Mouse (Mus musculus): ENCODE results near the gene Tor4a. TPM values are rescaled to one million over a fixed set of nuclear protein-coding genes. Genes with fewer than 3 reads are reported as not detected.
A peak's percentile ranks its signal among the peaks of the same experiment; 100 is the strongest.

Tor4a gene
- polyA plus RNA-seq, 1 experiment from 2014 or later = 1.3 TPM

DNA sequence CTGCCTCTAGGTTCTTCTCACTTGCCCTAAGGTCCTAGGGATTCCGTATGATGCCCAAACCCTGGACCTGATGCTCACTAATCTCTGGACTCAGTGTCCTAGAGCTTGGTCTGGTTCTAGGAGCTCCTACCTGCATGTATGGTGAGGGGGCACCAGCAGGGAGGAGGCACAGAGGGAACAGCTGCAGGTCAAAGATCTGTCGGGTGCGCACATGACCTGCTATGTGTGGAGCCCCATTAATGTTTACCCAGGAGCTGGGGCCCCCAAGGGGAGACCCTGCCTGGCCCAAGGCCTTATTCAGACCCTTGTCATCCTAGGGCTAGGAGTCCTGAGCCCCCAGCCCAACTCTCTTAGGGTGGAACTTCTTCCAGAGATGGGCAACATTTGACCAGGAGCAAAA, 37.4 kb upstream of the Tor4a start, which contains the start of gene Slc34a3:
TSS of gene Slc34a3 (minus strand) at position 315 of the 400 bp plus-strand sequence.
- no peaks in the 10 kb centered on the region for H3K36me3 ChIP-seq (replicated peaks)
- 88% methylated on average over 3 of the region's 3 CpGs for WGBS

DNA sequence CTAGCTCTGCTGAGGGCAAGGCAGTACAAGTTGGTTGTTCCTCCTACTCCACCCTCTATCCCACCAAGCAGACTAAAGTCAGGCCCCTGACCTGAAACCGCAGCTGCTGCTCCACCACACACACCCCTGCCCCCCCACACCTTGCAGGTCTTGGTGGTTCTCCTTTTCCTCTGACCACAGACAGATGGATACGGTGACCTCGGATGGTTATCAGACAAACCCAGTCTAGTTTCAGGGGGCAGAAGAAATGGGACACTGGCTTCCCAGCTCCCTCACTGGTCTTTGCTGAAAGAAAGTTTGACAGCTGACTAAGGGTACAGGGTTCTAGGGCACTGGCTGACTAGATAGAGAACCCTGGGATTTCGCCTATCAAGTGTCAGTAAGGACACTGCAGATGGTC, 36.7 kb upstream of the Tor4a start:
- peaks cover 8% of the 10 kb centered on the region for H3K4me1 ChIP-seq
- no peak for DNase-seq (ENCODE audit: extremely low spot score, low spot score)
- H3K9me3 ChIP-seq = no peaks in the 10 kb centered on the region
- H3K36me3 ChIP-seq (replicated peaks) = no peaks in the 10 kb centered on the region
- 85% methylated on average over 4 of the region's 4 CpGs for WGBS
- H3K27ac ChIP-seq = no peak overlapping the region
- no peak overlapping the region for H3K4me3 ChIP-seq
- H3K27me3 ChIP-seq (ENCODE audit: poor library complexity, severe bottlenecking) = peaks cover 21% of the 10 kb centered on the region

More for the DNA sequence above, 37.4 kb upstream of the Tor4a start, which contains the start of gene Slc34a3:
- no peak for DNase-seq (ENCODE audit: extremely low spot score, low spot score)
- H3K4me1 ChIP-seq = peaks cover 2% of the 10 kb centered on the region
- peaks cover 23% of the 10 kb centered on the region for H3K27me3 ChIP-seq (ENCODE audit: poor library complexity, severe bottlenecking)
- H3K9me3 ChIP-seq = no peaks in the 10 kb centered on the region
- H3K27ac ChIP-seq = no peak within 1 kb of the TSS
- no peak within 1 kb of the TSS for H3K4me3 ChIP-seq

DNA sequence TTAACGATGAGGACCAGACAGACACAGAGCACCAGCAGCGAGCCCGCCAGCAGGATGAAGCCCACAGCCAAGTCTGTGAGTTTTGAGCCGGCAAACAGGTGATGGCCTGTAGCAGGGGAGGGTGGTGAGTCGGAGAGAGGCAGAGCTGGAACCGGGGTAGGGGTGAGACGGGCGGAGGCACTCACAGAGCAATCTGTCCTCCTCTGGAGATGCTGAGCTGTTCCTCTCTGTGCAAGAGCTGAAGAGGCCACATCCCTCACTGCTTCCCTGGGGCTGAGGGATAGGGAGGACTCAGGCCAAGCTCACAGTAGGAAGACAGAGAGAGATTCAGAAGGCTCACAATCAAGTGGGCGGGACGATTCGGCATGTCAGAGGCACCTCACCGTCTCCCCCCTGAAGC, 34.4 kb upstream of the Tor4a start:
- Histone ChIP-seq H3K9me3 (no peaks in the 10 kb centered on the region), H3K4me3 (no peak overlapping the region), H3K27ac (no peak overlapping the region), H3K4me1 (peaks cover 17% of the 10 kb centered on the region), H3K27me3 (ENCODE audit: poor library complexity, severe bottlenecking) (peaks cover 16% of the 10 kb centered on the region), H3K36me3 (replicated peaks) (no peaks in the 10 kb centered on the region)
- no peak for DNase-seq (ENCODE audit: extremely low spot score, low spot score)
- WGBS = 63% methylated on average over 12 of the region's 12 CpGs

DNA sequence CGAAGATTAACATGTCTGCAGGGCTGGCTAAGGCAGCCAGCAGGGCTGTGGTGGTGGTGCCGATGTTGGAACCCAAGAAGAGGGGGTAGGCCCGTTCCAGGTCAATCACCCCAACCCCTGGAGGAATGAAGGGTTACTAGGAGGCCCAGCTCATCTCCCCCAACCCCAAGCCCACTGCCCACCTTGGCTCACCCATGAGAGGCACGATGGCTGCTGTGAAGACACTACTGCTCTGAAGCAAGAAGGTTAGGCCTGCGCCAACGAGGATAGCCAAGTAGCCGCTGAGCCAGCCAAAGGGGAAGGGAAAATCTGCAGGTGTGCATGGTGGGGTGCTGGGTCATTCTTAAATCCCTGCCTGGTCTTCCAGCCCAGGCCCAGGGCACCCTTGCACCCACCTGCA, 33.9 kb upstream of the Tor4a start:
- no peaks in the 10 kb centered on the region for H3K36me3 ChIP-seq (replicated peaks)
- peaks cover 14% of the 10 kb centered on the region for H3K27me3 ChIP-seq (ENCODE audit: poor library complexity, severe bottlenecking)
- H3K27ac ChIP-seq = no peak overlapping the region
- DNase-seq (ENCODE audit: extremely low spot score, low spot score) = no peak
- 89% methylated on average over 7 of the region's 7 CpGs for WGBS
- peaks cover 21% of the 10 kb centered on the region for H3K4me1 ChIP-seq
- H3K9me3 ChIP-seq = no peaks in the 10 kb centered on the region
- no peak overlapping the region for H3K4me3 ChIP-seq

DNA sequence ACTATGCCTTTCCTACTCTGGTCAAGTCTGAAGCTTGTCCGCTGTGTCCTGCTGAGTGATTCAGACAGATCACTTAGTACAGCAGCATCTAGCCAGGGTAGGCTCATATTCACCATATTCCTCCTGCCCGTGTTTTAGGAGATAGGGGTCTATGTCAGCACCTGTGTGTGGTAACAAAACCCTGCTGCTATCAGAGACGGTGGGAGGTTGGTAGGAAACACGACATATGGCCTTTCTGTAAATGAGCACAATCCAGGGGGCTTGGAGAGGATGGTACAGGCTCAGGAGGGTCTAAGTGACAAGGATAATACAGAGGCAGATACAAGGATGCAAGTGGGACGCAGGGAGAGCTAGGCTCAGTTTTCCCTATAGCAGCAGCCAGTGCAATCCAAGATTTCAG, 32.9 kb upstream of the Tor4a start:
- H3K27me3 ChIP-seq (ENCODE audit: poor library complexity, severe bottlenecking) = peaks cover 14% of the 10 kb centered on the region
- H3K4me3 ChIP-seq = no peak overlapping the region
- H3K36me3 ChIP-seq (replicated peaks) = no peaks in the 10 kb centered on the region
- DNase-seq (ENCODE audit: extremely low spot score, low spot score) = no peak
- no peaks in the 10 kb centered on the region for H3K9me3 ChIP-seq
- WGBS = 85% methylated on average over 5 of the region's 5 CpGs
- peaks cover 26% of the 10 kb centered on the region for H3K4me1 ChIP-seq
- H3K27ac ChIP-seq = no peak overlapping the region

DNA sequence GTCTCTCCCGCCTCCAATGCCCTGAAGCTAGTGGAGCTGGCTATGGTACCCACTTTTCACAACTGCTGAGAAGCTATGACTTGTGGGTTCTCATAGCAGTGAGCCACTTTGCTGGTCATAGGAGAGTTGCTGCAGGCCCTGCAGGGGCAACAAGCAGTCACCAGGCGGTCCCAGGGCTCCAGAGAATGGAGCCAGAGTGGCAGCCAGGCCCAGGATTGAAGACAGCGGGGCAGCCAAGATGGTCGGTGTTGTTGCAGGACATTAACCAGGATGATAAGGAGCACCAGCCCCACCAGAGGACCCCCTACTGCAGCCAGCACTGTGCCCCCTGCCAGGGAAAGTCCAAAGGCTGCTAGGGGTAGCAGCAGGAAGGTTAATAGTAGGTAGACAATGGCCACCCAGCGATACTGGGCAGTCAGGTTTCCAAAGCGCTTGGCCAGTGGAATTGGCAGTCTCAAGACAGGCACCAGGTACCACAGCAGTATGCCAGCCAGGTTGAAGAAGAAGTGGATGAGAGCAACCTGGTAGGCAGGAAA, 32.4 kb upstream of the Tor4a start:
- 66% methylated on average over 6 of the region's 6 CpGs for WGBS

DNA sequence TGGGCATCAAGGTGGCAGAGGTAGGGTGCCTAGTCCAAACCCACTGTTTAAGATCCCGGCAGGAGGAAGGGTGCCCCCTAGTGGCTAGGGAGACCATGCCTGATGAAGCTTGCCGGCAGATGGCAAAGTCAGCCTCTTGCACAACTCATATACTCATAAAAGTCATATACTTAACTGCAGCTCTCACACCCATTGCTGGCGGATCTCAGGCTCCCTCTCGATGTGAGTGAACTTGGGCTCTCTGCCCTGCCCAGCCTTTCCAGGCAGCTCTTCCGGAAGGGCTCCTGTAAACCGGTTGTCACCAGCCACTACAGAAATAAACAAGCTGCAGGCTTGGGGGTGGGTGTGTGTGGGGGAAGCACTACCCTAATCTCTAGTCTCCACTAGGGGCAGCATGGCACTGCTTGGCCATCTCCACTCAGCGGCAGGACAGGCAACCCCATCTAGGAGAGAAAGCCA, 31.8 kb upstream of the Tor4a start:
- H3K4me3 ChIP-seq = peak overlapping the region; percentile 38
- H3K36me3 ChIP-seq (replicated peaks) = peaks cover 3% of the 10 kb centered on the region
- 0% methylated on average over 7 of the region's 7 CpGs for WGBS
- H3K27me3 ChIP-seq (ENCODE audit: poor library complexity, severe bottlenecking) = peaks cover 14% of the 10 kb centered on the region
- H3K4me1 ChIP-seq = peaks cover 30% of the 10 kb centered on the region
- peak; percentile 81 for DNase-seq (ENCODE audit: extremely low spot score, low spot score)
- H3K9me3 ChIP-seq = no peaks in the 10 kb centered on the region
- H3K27ac ChIP-seq = peak overlapping the region; percentile 80

More for the DNA sequence above, 32.4 kb upstream of the Tor4a start:
- peak overlapping the region; percentile 38 for H3K4me3 ChIP-seq
- DNase-seq (ENCODE audit: extremely low spot score, low spot score) = no peak
- peak overlapping the region; percentile 80 for H3K27ac ChIP-seq
- H3K9me3 ChIP-seq = no peaks in the 10 kb centered on the region
- H3K36me3 ChIP-seq (replicated peaks) = no peaks in the 10 kb centered on the region
- peaks cover 26% of the 10 kb centered on the region for H3K4me1 ChIP-seq
- peaks cover 14% of the 10 kb centered on the region for H3K27me3 ChIP-seq (ENCODE audit: poor library complexity, severe bottlenecking)

DNA sequence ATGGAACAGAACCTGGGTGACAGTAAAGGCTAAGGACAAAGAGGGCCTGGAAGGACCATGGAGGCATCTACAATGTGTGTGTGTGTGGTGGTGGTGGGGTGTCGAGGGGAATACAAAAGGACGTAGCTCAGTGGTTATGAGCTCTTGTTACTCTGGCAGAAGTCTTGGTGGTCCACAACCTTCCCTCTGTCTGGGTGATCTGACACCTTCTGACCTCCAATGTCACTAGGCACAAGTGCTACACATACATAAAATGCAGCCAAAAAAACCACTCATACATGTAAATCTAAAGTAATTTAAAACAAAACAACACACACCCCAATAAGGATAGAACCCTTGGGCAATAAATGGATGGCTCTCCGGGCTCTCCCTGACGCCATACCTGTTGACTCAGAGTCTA, 30.7 kb upstream of the Tor4a start:
- peaks cover 14% of the 10 kb centered on the region for H3K27me3 ChIP-seq (ENCODE audit: poor library complexity, severe bottlenecking)
- H3K27ac ChIP-seq = 0 out of 2 replicates have a peak overlapping the region, but pooled peaks have one; percentile 32
- no peaks in the 10 kb centered on the region for H3K9me3 ChIP-seq
- H3K4me1 ChIP-seq = peaks cover 37% of the 10 kb centered on the region
- H3K4me3 ChIP-seq = no peak overlapping the region
- 94% methylated on average over 4 of the region's 4 CpGs for WGBS
- no peak for DNase-seq (ENCODE audit: extremely low spot score, low spot score)
- H3K36me3 ChIP-seq (replicated peaks) = peaks cover 13% of the 10 kb centered on the region

DNA sequence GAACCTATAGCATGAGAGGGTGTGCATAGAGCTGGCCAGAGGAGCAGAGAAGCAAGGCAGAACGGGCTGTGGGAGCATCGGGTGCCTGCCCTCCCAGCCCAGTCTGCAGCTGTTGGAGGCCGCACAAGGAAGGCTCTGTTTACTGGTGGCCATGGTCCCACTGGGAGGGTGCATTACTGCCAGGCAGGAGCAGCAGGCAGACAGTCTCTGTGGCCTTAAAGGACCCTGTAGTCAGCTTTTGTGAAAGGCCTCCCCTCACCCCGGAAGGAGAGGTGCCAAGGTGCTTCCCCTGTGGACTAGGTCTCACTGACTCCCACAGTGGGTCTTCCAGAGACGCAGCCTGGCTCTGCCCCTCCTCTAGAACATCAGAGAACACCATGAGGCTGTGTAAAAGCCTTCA, 30.2 kb upstream of the Tor4a start:
- Histone ChIP-seq H3K27me3 (ENCODE audit: poor library complexity, severe bottlenecking) (peaks cover 14% of the 10 kb centered on the region), H3K27ac (peak overlapping the region; percentile 32; the same call in 1 of the 2 replicates), H3K36me3 (replicated peaks) (peaks cover 18% of the 10 kb centered on the region), H3K4me3 (no peak overlapping the region), H3K4me1 (peaks cover 38% of the 10 kb centered on the region), H3K9me3 (no peaks in the 10 kb centered on the region)
- no peak for DNase-seq (ENCODE audit: extremely low spot score, low spot score)
- WGBS = 86% methylated on average over 5 of the region's 5 CpGs

DNA sequence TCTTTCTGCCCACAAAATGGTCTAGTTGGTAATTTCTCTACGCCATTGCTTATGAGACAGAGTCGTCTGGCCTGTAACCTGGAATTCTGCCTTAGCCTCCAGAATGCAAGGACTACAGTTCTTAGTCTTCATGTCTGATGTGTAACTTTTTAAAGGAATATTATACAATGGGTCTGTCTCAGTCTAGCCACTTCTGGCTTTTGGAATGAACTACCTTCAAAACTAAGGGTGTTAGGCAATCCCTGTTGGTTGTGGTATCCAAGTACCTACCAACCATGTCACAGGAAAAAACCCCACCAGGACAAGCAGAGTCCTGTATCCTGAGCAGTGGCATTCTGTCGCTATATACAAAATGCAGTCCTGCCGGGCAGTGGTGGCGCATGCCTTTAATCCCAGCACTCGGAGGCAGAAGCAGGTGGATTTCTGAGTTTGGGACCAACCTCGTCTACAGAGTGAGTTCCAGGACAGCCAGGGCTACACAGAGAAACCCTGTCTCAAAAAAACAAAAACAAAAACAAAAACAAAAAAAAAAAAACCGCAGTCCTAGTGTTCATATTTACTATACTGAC, 29.2 kb upstream of the Tor4a start:
- no peak for DNase-seq (ENCODE audit: extremely low spot score, low spot score)
- Histone ChIP-seq H3K27me3 (ENCODE audit: poor library complexity, severe bottlenecking) (peaks cover 8% of the 10 kb centered on the region), H3K4me3 (peak overlapping the region; percentile 87), H3K27ac (peak overlapping the region; percentile 97), H3K36me3 (replicated peaks) (peaks cover 27% of the 10 kb centered on the region), H3K9me3 (no peaks in the 10 kb centered on the region), H3K4me1 (peaks cover 40% of the 10 kb centered on the region)
- 81% methylated on average over 8 of the region's 8 CpGs for WGBS

DNA sequence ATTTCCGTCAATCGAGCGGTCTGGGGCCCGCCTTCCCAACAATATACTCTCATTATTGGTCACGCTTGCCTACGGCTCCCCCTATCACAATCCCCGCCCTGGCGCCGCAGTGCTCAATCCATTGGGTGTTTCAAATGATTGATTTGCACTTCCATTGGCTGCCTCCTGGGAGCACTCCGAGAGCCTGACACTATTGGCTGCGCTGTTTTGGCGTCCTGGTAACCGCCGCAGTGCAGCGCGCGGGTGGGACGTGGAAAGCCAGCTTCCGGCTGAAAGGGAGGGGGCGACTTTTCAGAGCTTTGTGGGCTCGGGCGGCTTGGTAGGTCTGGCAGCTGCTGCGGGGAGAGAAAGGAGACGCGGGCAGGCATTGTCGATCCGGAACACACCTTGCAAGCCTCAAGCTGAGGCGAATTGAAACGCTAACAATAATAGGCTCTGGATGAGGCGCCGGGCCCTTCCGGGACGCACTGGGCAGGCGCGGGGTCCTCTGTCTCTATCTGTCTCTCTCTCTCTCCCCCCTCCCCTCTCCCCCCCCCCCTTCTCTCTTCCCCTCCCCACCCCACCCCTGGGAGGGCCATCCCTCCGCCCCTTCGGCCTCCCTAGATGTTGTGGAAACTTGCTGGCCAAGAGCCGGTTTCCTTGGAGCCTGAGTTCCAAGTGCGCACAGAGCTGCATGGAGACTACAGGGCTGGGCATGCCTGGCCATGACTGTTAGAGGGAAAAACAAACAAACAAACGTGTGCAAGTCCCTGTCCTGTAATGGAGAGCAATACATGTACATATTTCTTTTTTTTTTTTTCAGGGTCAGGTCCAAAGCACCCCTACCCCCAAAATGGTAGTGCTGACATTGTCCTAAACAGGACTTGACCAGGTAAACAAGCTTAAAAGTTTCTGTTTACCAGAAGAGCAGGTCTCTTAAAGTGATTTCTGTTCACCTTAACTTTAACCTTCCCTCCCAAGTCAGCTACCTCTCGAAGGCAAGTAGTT, 28.4 kb upstream of the Tor4a start:
- H3K4me3 ChIP-seq = peak overlapping the region; percentile 87
- WGBS = 2% methylated on average over 41 of the region's 41 CpGs
- peaks cover 27% of the 10 kb centered on the region for H3K36me3 ChIP-seq (replicated peaks)
- peaks cover 40% of the 10 kb centered on the region for H3K4me1 ChIP-seq
- peak; percentile 98 for DNase-seq (ENCODE audit: extremely low spot score, low spot score)
- H3K27me3 ChIP-seq (ENCODE audit: poor library complexity, severe bottlenecking) = 0 out of 2 replicates have a peak, but pooled peaks cover under 1% of the 10 kb centered on the region
- peak overlapping the region; percentile 97 for H3K27ac ChIP-seq
- H3K9me3 ChIP-seq = no peaks in the 10 kb centered on the region

DNA sequence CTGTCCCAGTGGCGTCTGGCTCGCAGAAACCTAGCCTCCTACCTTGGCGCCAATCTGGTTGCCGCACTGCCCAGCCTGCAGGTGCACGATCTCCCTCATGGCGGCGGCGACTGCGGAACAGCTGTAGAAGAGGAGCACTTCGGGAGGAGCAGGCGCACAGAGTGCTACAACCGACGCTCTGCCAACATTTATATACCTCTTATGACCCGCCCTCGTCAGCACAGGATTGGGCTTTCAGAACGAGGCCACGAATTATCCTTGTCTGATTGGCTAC, 27.7 kb upstream of the Tor4a start, which contains the start of gene Tubb4b:
TSS of gene Tubb4b (minus strand) at position 211 of the 274 bp plus-strand sequence.
- H3K27me3 ChIP-seq (ENCODE audit: poor library complexity, severe bottlenecking) = no peaks in the 10 kb centered on the region
- H3K9me3 ChIP-seq = no peaks in the 10 kb centered on the region
- peak within 1 kb of the TSS; percentile 97 for H3K27ac ChIP-seq
- H3K36me3 ChIP-seq (replicated peaks) = peaks cover 27% of the 10 kb centered on the region
- under 1% methylated on average over 17 of the region's 17 CpGs for WGBS
- H3K4me1 ChIP-seq = peaks cover 40% of the 10 kb centered on the region
- H3K4me3 ChIP-seq = peak within 1 kb of the TSS; percentile 87
- no peak for DNase-seq (ENCODE audit: extremely low spot score, low spot score)
